Mouse (Mus musculus): ENCODE data around the gene Tspan11. TPM values are rescaled to one million over a fixed set of nuclear protein-coding genes. Genes with fewer than 3 reads are reported as not detected.
A peak's percentile ranks its signal among the peaks of the same experiment; 100 is the strongest.

Tspan11 gene
- total RNA-seq, 2 experiments from 2014 or later = 2.8 to 4.7 TPM

DNA sequence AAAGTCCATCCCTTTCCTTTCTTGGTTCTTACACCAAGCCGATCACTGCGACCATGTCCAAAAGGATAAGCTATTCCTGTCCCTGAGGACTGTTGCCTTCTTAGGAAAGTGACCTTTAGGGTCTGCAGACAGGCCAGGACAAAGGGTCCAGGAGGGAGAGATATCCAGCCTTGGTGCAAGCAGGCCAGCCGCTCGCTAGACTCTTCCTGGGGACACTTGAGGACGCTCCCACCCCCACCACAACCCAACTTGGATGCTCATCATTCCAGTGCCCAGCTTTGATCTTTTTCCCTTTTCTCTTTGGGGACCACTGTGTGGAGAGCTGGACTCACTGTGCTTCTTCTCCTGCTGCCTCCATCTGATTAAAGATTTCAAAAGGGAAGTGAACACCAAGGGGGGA, 41.3 kb downstream of the Tspan11 start:
- no peak for DNase-seq (ENCODE audit: low spot score in 2 of 2)

DNA sequence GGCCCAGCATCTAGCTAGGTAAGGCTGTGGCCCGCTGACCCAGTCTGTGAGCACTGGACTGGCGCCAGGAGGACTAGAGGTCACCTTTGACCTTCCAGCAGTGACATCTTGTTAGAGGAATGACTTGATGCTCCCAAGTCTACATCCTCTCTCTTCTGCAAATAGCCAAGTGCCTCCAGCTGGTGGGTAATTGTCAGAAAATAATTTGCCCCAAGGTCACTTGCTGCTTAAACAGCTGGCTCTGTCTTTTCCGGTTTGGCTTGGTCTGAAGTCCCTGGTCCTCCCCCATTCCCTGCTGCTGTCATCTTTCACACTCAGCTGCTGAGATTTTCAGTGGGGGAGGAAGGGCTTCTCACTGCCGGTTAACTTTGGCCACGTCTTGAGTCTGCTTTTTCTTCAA, 45.3 kb downstream of the Tspan11 start:
- no peak for DNase-seq (ENCODE audit: low spot score in 2 of 2)

DNA sequence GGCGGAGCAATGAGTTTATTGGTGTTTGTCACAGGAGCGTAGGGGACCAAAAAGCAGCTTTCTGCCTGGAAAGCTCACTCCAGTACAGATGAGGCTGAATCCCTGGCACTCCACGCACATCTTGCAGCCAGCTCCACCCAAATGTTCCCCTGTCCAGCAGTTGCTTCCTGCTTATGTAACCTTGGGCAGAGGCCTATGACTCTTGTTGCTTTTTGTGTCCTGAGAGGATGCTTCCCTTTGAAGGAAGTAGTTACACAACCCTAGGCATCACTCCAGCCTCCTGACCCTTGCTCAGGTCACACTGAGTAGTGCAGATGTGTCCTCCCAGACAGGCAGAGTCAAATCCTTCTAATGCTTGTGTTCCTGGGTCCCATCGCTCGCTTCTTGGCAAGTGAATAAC, 46.5 kb downstream of the Tspan11 start:
- no peak for DNase-seq (ENCODE audit: low spot score in 2 of 2)

DNA sequence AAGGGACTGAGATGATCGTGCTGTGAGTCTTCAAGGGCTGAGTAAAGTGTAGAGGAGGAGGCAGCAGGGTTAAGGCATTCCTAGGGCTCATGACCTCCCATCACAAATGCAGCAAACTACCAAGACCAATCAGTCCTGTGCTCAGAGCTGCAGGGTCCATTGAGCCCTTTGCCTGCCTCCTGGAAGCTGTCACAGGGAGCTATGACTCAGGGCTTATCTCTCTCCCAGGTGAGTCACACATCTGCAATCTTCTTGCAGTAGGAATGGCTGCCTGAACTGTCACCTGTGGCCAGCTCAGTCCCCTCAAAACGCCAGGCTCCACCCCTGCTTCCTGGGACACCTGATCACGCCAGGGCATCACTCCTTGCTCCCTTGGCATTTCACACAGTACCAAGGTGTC, 47.7 kb downstream of the Tspan11 start:
- no peak for DNase-seq (ENCODE audit: low spot score in 2 of 2)

DNA sequence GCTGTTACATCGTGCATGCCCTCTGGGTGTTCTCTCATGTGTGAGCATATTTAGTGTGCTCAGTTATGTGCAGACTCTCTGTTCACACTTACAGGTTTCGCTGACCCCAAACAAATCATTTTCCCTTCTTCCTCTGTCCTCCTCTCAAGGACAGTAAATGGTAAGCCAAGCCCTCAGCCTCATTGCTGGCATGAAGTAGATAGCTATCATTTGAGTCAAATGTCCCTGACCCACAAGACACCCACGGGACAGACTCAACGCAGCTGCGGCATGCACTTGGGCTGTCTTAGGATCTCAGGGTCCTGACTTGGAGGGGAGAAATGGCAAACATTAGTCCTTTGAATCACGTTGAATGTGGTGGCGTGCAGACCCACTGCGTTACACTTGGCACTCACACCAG, 55.0 kb downstream of the Tspan11 start:
- no peak for DNase-seq (ENCODE audit: low spot score in 2 of 2)

DNA sequence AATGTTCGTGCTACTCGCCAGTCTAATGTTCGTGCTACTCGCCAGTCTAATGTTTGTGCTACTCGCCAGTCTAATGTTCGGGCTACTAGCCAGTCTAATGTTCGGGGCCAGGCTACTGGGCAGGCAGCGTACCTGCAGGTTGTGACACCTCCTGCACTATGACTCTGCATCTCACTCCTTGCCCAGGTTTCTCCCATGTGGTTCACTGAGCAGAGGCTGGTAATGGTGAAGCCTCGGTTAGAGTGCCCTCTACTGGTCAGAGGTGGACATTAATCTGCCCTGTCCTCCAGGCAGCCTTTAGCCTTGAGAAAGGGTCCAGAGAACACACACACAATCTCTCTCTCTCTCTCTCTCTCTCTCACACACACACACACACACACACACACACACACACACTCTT, 58.3 kb downstream of the Tspan11 start:
- peak; percentile 79 to 83 for DNase-seq (ENCODE audit: low spot score in 2 of 2)

DNA sequence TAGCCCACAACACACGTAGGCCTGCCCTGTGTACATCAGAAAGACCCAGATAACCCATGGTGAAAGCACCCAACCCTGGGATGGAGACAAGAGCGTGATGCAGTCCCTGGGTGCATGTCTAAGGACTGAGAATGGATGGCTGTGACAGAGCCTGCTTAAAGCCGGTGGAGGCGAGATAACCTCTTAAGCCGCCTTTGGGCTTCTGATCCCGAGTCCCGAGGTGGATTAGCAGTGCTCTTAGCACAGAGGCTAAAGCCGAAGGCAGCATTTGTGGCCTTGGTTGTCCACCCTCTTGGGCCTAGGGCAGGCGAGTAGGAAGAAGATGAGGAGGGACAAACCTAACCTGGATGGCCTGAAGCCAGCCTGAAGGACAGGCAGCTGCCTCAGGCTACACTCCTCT, 61.3 kb downstream of the Tspan11 start:
- no peak for DNase-seq (ENCODE audit: low spot score in 2 of 2)

DNA sequence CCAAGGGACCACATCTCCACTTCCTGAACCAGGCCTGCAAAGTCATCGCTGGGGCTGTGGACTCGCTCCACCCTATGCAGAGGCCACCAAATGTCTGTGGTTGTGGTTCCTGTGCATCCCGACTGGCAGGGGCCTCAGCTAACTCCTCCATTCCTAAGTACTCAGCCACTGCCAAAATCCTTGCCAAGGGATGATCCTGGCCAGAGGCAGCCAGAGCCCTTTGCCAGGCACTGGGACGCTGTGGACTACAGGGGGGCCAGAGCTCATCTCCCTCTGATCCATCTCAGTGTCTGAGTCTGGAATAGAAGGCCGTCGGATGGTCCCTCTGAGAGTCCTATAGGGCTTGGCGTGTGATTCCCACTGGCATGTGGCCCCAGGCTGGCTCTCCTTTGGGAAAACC, 62.5 kb downstream of the Tspan11 start:
- no peak for DNase-seq (ENCODE audit: low spot score in 2 of 2)

DNA sequence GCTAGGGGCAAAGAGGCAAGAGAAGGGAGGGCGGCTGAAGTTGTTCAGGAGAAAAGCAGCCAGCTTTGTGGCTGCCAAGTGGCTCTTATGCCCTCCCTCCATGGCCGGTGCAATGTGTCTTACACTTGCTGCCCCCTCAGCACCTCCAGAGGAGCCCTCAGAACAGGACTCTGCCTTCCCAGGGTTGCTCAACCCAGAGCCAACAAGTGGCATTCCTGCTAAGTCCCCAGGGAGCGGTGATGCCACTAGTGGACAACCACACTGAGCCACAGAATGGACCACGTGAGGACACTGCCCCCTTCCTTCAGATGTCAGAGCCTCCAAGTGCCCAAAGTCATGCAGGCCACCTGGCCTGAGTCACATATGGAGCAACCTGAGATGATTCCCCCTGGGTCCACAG, 65.7 kb downstream of the Tspan11 start:
- no peak for DNase-seq (ENCODE audit: low spot score in 2 of 2)

DNA sequence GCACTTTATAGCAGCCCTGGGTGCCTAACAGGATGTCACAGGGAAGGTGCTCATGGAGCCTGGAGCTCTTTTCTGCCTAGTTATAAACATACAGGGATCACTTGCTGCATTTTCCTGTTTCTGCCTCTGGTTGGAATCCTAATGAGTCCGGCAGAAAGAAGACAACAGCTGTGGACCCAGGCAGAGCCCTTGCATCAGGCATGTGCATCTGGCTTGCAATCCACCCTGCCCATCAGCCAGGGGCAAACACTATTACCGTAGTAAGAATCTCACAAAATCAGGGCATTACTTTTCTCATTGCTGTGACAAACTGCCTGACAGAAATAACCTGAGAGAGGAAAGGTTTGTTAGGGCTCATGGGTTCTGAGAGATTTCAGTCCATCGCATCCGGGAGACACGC, 68.8 kb downstream of the Tspan11 start:
- no peak for DNase-seq (ENCODE audit: low spot score in 2 of 2)

DNA sequence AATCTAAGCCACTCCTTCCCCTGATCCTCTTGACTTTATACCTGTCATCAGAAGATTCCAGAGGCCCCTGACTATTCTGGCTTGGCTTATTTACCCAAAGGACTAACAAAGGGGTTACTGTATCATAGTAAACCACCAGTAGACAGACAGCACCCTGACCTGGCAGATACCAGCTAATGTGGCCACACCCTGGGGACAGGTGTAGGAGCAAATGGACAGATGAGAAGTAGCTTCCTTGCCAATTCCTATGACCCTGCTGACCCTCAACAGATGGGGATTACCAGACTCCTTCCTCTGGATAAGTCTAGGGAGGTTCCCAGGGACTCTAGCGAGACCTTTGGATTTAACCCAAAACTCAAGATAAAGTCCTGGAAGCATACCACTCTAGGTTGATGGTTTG, 72.8 kb downstream of the Tspan11 start:
- DNase-seq (ENCODE audit: low spot score in 2 of 2) = no peak

DNA sequence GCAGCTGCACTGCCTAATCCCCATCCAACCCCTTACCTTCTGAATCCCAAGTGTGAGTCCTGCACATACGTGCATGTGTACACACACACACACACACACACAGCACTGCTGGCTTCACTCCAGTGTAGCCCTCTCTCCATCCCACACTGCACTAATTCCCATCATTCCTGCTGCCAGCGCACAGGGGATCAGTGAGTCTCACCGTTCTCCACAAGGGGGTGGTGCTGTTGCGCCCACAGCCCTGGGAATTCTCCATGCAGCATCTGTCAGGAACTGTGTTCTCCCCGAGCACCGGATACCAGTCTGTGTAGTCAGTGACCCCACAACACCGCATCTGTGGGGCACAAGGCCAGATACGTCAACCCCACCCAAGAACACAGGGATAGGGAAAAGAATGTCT, 78.1 kb downstream of the Tspan11 start:
- DNase-seq (ENCODE audit: low spot score in 2 of 2) = peak; percentile 52 to 60

DNA sequence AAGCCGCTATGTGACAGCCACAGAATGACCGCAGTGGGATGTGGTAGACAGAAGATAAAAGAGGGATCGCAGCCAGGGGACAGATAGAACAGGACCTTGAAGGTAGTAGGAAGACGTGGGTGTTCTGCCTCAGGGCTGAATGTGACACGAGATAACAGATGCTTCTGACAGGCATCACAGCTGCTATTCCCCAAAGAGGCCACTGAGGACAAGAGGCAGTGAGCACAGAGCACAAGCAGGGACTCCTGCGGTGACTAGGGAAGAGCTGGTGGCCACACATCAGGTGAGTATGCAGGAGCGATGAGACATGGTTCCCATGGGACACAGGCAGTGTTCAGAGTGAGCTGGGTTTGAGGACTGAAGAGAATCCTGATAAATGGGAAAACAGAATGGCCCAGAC, 82.3 kb downstream of the Tspan11 start:
- no peak for DNase-seq (ENCODE audit: low spot score in 2 of 2)

DNA sequence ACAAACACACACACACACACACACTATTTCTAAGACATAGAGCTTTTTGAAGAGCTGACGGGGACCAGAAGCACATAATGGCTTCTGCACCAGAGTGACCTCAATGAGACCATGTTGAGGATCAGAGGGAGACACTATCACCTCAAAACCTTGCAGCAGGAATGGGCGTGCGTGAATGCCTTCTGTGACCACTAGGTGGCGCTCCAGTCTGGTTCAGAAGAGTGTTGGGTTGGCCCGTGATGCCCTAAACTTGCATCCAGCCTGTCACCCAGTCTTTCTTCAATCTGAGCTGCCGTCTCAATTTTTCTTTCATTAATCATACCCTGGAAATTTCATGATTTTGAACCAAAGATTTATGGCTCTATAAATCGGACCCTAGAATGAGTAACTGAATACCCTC, 82.7 kb downstream of the Tspan11 start:
- peak; percentile 83 to 88 for DNase-seq (ENCODE audit: low spot score in 2 of 2)

DNA sequence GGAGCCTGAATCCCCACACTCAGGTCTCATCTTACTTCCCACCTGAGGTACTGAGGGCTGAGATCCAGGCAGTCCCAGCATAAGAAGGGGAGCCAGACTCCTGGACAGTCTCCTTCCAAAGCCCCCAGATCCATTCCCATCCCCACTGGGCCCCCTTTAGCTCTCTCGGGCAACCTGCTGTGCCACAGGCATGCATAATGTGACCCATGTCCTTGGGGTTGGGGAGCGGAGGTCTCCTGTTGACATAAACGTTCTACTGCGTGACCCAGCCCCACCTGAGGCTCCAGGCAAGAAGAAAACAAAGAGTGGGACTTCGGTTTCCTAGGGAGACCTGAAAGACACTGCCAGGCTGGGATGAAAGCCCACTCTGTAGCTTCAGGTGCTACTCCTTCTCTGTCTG, 83.5 kb downstream of the Tspan11 start:
- DNase-seq (ENCODE audit: low spot score in 2 of 2) = no peak

DNA sequence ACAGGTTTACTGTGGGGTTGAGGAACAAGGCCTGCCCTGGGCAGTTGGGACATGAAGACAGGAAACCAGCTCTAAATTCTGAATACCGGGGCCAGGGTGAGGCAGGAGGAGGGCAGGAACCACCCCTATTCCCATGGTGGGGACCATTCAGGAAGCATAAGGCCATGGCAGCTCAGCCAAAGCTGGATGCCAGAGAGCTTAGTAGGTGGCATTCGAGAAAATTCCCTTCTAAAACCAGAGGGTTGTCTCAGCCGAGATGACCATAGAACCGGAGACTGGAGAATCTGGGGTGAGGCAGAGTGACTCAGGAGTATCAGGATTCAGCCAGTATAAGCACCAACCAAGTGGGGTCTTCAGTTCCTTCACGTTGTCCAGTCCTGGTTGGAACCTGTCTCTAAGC, 84.5 kb downstream of the Tspan11 start:
- no peak for DNase-seq (ENCODE audit: low spot score in 2 of 2)

DNA sequence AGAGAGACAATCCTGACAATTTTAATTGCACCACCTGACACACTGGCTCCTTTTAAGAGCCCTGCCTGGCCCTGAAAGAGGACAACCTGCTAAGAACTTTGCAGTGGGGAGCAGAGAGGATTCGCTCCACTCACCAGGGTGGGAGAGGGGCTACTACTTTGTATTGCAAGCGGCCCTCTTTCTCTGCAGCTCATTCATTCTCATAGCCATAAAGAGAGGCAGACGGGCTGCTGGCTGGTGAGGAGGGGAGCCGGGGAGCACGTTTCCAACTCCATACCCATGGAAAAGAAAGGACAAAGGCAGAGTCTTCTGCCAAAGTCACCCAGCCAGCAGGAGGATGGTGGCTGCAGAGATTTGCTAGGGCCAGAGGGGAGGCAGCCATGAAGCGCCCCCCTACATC, 86.2 kb downstream of the Tspan11 start:
- DNase-seq (ENCODE audit: low spot score in 2 of 2) = no peak

DNA sequence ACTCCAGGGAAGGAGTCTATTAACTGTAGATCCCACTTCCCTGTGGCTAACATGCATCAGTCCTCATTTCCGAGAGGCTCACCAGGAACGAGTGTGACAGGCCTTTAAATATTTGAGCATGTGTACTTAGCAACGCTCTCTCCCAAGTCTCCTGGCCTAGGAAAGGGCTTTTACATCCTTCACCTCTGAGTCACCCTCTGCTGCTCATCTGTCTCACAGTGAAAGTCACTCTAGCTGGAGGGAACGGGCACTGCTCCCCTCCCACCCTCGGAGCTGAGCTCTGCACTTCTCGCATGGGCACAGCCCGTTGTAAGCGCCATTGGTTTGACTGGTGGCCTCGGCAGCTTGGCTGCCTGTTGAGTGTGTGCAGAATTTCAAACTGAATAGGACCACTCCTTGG, 86.6 kb downstream of the Tspan11 start:
- DNase-seq (ENCODE audit: low spot score in 2 of 2) = no peak

DNA sequence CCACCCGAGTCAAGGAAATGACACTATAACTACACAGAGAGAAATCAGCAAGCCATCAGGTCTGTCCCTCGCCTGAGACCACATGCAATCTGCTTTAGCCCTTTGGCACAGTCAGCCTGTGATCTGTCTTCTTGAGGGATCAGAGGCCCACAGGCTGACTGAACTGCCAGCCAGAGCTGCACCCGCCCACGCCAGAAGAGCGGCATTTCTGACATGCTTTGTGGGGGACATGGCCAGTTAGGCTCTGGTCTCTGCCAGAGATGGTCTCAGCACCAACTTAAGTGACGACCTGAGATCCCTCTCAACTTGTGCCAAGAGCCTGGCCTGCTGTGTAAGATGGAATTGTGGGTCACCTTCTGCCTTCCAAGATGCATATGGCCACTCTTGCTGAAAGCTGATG, 89.3 kb downstream of the Tspan11 start:
- no peak for DNase-seq (ENCODE audit: low spot score in 2 of 2)

DNA sequence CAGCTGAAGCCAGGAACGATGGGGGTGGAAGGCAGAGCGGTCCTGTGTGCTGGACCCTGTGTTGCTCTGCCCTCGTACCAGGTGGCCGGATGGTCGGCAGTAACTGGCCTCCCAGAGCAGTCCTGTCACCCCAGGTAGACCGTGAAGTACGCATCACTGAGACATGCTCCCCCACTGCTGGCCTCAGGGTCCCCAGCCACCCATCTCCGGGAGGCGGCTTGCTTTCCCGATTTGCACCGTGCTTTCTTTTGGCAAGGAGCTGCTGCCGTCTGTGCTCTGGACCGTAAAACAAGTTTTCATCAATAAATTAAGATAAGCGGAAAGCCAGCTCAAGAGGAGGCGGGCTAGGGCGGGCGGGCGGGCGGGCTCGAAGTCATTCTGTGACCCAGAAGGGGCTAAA, 91.6 kb downstream of the Tspan11 start:
- no peak for DNase-seq (ENCODE audit: low spot score in 2 of 2)

DNA sequence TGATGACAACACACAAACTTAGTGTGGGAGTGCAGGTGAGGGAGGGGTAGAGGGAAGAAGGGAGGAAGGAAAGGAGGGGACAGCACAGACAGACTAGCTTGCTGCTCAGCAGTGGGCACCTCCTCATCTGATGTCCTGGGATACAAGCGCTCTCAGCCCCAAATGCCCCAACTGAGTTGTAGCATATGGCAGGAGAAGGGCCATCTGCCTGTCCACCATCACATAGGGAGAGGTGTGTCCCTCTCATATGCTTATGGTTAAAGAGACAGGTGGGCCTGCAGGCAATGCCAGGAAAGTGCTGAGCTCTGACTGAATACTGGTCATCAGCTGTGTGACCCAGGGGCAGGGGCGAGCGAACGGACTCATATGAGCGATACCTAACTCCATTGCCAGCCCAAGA, 92.4 kb downstream of the Tspan11 start:
- DNase-seq (ENCODE audit: low spot score in 2 of 2) = no peak

DNA sequence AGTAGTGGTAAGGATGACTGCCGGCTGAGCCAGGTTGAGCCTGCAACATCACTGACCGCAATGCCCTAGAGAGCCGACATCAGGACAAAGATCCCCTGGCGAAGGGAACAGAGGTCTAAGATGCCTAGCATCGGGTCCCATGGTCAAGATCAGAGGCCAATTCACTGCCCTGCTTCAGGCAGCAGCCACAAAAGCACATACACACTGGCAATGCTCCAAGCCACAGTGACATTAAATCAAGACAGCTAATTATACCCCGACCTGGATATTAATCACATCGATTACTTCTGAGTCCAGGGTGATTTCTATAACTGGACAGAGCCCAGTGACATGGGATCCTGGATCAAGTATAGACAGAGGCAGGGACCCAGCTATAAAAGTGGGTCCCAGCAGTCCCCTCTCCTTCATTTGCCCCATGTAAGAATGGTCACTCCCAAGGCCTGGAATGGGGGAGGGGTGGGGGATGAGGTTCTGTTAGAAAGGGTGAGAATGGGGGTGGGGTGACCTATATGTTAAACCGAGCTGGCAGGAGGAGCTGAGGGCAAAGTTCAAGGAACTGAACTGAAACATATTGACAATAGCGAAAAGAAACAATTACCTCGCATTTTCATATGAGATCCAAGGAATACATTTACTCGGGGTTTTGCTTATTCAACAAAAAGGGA, 93.1 kb downstream of the Tspan11 start:
- no peak for DNase-seq (ENCODE audit: low spot score in 2 of 2)

DNA sequence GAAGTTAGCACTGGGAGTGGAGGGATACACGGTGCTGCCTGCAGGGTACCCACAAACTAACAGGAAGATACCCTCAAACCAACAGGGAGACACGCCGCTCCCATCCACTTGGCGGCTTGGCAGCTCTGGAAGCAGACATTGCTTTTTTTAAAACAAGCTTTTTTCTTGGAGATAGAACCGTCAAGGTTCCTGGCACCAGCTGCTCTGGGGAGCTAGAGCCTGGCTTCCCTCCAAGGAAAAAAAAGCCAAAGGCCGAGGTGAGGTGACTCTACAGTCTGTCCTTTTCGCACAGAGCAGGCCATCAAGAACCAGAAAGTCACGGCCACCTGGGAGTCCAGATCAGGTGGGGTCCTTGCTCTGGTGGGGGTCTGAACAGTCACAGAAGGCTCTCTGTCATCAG, 93.8 kb downstream of the Tspan11 start:
- no peak for DNase-seq (ENCODE audit: low spot score in 2 of 2)

DNA sequence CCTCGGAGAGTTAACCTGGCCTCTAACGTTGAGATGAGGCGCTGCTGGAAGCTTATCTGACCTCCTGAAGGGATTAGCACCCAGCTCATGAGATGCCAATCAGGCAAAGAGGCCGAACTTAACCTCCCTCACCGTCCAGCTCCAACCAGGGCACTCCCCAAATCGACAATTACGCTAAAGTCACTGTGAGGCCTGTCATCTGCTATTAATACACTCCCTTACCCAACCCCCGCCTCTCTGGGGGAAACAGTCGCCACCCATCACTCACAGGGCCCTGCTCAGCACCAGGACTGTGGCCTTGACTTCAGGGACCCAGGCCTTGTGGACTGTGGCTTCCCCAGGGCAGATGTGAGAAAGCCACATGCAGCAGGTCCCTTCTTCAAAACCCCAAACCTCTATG, 99.0 kb downstream of the Tspan11 start:
- DNase-seq (ENCODE audit: low spot score in 2 of 2) = no peak

All from layer of hippocampus, postnatal 14 days (tissue).